Mouse (Mus musculus) stomach, postnatal 0 days (tissue): ENCODE measurements at regions not wholly inside any gene's neighbourhood (a gene's known extent, or its start where the extent isn't known, plus 50 kb on each side); places are given as distances from the start of the nearest gene placed in this dataset.
A peak's percentile ranks its signal among the peaks of the same experiment; 100 is the strongest.

Experiments used
- ATAC-seq: fragments of 200-750 bp; cut with Nextera tagmentation; 2 replicates; pipeline ENCODE4 v1.8.0; 2017; ENCODE audit not compliant: low FRiP score, low TSS enrichment
- DNase-seq: peaks from one replicate; pipeline ENCODE4 v3.0.0-alpha.2; 2016; ENCODE audit warnings: low spot score
- H3K27ac ChIP-seq: fragments of 300-500 bp; sonication (generic); replicated peaks from 2 replicates; pipeline ENCODE4 v1.5.1; 2014; ENCODE audit warnings: mild to moderate bottlenecking, control low read depth
- H3K27me3 ChIP-seq: fragments of 300-500 bp; sonication (generic); 2 replicates; pipeline ENCODE4 v1.6.1; 2014; ENCODE audit warnings: low read length; ENCODE audit not compliant: control insufficient read depth, insufficient read depth
- H3K36me3 ChIP-seq: fragments of 300-500 bp; sonication (generic); 2 replicates; pipeline ENCODE4 v1.6.1; 2014; ENCODE audit warnings: low read length, mixed read lengths; ENCODE audit not compliant: control insufficient read depth, insufficient read depth
- H3K4me1 ChIP-seq: fragments of 300-500 bp; sonication (generic); replicated peaks from 2 replicates; pipeline ENCODE4 v1.6.1; 2014; ENCODE audit warnings: antibody characterized with exemption; ENCODE audit not compliant: control insufficient read depth, insufficient read depth
- H3K4me2 ChIP-seq: fragments of 300-500 bp; sonication (generic); replicated peaks from 2 replicates; pipeline ENCODE4 v1.6.1; 2014; ENCODE audit warnings: low read depth, mild to moderate bottlenecking, control low read depth, moderate library complexity
- H3K4me3 ChIP-seq: fragments of 300-500 bp; sonication (generic); 2 replicates; pipeline ENCODE4 v1.5.1; 2014; ENCODE audit warnings: low read depth, low read length, control low read depth
- H3K9ac ChIP-seq: fragments of 300-500 bp; sonication (generic); 2 replicates; pipeline ENCODE4 v1.6.1; 2014; ENCODE audit warnings: mild to moderate bottlenecking, low read length, control low read depth, mixed read lengths
- H3K9me3 ChIP-seq: fragments of 300-500 bp; sonication (generic); 2 replicates; pipeline ENCODE4 v1.6.1; 2016; ENCODE audit warnings: low read length; ENCODE audit not compliant: control insufficient read depth
- CTCF ChIP-seq: IDR thresholded peaks from 2 replicates; pipeline ENCODE4 v1.5.1; 2016; ENCODE audit warnings: antibody characterized with exemption, low read depth, mild to moderate bottlenecking, moderate library complexity
- EP300 ChIP-seq: optimal IDR thresholded peaks from 2 replicates; pipeline ENCODE3; 2016; ENCODE audit warnings: antibody characterized with exemption
- WGBS: fragments of 180-500 bp; shearing (Covaris S2); extraction: QIAGEN DNeasy Blood & Tissue Kit; methylation state at CpG from one replicate; pipeline ENCODE4 v1.1.7; 2014; 5-methylcytosine and 5-hydroxymethylcytosine counted together

DNA sequence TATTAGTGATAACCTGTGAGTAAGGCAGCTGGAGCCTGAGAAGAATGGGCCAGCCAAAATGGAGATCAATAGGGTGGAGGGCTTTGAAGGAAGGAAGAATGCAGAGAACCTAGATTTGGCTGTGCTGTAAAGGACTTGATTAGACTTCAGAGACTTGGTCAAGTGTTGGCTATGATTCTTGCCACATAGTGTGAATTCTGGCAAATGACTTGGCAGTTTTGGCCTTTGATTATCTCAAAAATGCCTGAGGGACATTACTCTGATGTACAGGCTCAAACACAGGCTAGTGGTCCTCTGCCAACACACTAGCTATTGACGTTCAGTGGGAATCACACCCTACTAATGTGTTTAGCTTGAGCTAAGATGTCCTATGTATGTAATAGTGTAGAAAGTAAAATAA is 237.5 kb downstream of the Osr1 start:
- Histone ChIP-seq H3K4me2 (no peak overlapping the region), H3K27me3 (no peaks in the 10 kb centered on the region), H3K27ac (no peak overlapping the region), H3K36me3 (no peaks in the 10 kb centered on the region), H3K9ac (no peak overlapping the region), H3K9me3 (no peaks in the 10 kb centered on the region), H3K4me3 (no peak overlapping the region), H3K4me1 (no peaks in the 10 kb centered on the region)
- ATAC-seq (no peak), DNase-seq (no peak)
- TF ChIP-seq EP300 (no peak), CTCF (no peak)
- 39% methylated on average over 1 of the region's 1 CpGs for WGBS

DNA sequence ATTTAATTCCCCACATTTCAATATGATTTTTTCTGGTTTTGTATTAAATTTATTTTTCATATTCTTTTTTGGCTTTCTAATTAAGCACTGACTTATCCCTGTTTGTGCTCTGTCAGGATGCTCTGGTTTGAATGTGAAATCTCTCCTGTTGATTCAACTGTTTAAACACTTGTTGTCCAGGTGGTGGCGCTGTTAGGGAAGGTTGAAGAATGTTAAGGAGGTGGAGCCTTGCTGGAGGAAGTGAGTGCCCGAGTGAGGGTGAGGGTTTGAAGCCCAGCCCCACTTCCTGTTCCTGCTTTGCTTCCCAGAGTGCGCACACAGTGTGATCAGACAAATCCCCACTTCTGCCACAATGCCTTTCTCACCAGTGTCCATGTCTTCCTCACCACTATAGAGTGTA is 263.4 kb downstream of the Osr1 start:
- no peak for ATAC-seq
- TF ChIP-seq EP300 (no peak), CTCF (peak; percentile 38)
- Histone ChIP-seq H3K27me3 (no peaks in the 10 kb centered on the region), H3K27ac (no peak overlapping the region), H3K36me3 (no peaks in the 10 kb centered on the region), H3K4me3 (no peak overlapping the region), H3K4me2 (no peak overlapping the region), H3K9ac (no peak overlapping the region), H3K4me1 (no peaks in the 10 kb centered on the region), H3K9me3 (no peaks in the 10 kb centered on the region)
- WGBS: 56% methylated on average over 3 of the region's 3 CpGs
- DNase-seq: peak; percentile 20

DNA sequence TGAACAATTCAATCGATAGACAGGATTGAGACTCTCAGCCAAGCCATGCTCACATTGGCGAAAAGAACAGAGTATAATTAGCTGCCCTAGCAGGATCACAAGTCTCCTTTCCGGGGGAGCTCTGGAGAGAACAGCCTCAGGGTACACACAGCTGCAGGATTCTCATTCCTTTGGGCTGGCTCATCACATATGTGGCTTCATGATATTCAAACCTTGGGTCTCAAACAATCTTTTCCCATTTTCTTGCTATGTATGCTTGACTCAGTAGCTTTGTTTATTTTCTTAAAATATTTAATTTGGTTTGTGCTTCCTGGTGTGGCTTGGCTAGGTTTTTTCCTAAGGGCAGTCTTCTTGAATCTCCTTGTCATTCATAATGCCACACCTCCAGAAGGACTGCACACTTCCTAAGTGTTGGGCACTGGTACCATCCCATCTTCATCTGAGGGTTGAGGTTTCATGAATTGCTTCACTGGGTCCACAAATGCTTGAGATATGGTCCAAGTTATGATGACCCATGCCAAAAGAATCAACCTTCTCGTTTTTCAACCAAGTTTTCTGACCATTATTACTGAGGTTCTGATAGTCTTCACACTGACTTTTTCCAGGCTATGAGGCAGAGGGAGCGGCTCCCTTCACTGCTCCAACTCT is 269.4 kb downstream of the Osr1 start:
- no peak for DNase-seq
- WGBS: 62% methylated on average over 5 of the region's 5 CpGs
- H3K27ac ChIP-seq: no peak overlapping the region
- no peaks in the 10 kb centered on the region for H3K27me3 ChIP-seq
- ATAC-seq: no peak
- H3K9me3 ChIP-seq: no peaks in the 10 kb centered on the region
- H3K4me1 ChIP-seq: no peaks in the 10 kb centered on the region
- no peak overlapping the region for H3K9ac ChIP-seq
- H3K4me2 ChIP-seq: no peak overlapping the region
- no peaks in the 10 kb centered on the region for H3K36me3 ChIP-seq
- no peak for TF ChIP-seq EP300
- TF ChIP-seq CTCF: no peak
- no peak overlapping the region for H3K4me3 ChIP-seq

DNA sequence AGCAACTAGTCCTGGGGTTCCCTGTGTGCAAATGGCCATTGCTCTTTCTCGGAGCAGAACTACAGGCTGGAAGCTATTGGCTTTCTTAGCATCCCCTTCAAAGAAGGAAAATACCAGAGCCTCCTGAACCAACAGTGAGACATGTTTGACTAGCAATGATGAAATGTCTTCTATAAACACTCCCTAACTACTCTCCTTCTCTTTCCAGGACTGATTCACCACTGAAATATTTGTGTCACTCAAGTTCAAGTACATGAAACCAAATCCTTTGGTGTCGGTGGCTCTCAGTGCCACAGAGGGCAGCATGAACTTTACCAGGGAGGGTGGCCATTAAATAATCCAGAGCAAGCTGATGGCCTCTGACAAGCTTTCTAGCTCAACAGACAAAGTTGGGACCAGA is 270.0 kb downstream of the Osr1 start:
- H3K4me1 ChIP-seq: no peaks in the 10 kb centered on the region
- H3K4me2 ChIP-seq: no peak overlapping the region
- H3K36me3 ChIP-seq: no peaks in the 10 kb centered on the region
- no peak overlapping the region for H3K9ac ChIP-seq
- H3K4me3 ChIP-seq: no peak overlapping the region
- 28% methylated on average over 2 of the region's 2 CpGs for WGBS
- ATAC-seq (no peak), DNase-seq (no peak)
- TF ChIP-seq CTCF (no peak), EP300 (no peak)
- no peaks in the 10 kb centered on the region for H3K9me3 ChIP-seq
- H3K27ac ChIP-seq: no peak overlapping the region
- H3K27me3 ChIP-seq: no peaks in the 10 kb centered on the region

DNA sequence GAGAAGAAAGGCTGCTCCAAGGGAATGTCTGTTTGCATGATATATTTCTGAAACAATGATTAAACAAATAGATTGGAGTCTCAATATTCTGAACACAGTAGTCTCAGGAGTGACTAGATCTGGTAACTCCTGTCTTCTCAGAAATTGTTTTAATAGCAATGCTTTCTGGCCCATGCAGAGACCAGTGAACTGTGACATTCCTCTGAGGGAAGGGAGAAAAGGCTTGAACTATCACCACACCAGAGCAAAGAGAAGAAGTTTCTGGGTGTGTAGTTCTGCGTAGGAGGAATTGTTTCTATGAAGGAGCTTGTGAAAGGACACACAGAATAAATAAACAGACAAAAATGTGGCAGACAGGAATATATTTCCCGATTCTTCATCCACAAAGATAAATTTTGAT is 277.1 kb downstream of the Osr1 start:
- Histone ChIP-seq H3K4me3 (no peak overlapping the region), H3K27me3 (no peaks in the 10 kb centered on the region), H3K27ac (no peak overlapping the region), H3K4me2 (no peak overlapping the region), H3K9me3 (no peaks in the 10 kb centered on the region), H3K9ac (no peak overlapping the region), H3K36me3 (no peaks in the 10 kb centered on the region), H3K4me1 (no peaks in the 10 kb centered on the region)
- ATAC-seq (no peak), DNase-seq (no peak)
- TF ChIP-seq CTCF (no peak), EP300 (no peak)
- 33% methylated on average over 2 of the region's 2 CpGs for WGBS

DNA sequence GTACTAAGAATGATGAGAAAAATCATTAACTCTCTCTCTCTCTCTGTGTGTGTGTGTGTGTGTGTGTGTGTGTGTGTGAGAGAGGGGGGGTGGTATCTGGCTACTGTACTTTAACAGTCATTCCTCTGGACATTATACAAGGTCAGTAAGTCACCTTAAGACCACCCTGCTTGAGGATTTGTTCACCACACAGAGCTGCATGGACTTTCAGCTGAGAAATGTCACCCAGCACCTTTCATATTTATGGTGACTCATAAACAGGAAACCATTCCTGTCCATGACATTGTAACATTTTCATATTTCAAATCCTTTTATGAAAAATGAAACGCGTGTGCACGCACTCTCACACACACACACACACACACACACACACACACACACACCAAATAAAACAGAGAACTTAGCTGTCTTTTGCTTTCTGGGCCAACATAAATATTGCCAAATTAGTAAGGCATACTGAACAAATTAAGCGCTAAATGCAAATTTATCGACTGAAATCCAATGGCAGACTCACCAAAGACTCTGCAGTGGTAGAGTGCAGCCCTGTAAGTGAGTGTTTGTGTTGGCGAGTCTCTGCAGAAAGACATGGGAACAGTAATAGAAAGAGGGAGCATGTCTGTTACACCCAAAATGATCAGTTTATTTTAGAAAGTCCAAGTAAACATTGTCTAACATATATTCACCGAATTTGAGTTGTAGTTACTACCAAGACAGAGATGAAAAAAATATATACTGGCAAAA is 277.7 kb downstream of the Osr1 start:
- no peak overlapping the region for H3K27ac ChIP-seq
- WGBS: 55% methylated on average over 7 of the region's 7 CpGs
- H3K27me3 ChIP-seq: no peaks in the 10 kb centered on the region
- no peaks in the 10 kb centered on the region for H3K4me1 ChIP-seq
- no peaks in the 10 kb centered on the region for H3K36me3 ChIP-seq
- H3K4me2 ChIP-seq: no peak overlapping the region
- DNase-seq: no peak
- H3K4me3 ChIP-seq: no peak overlapping the region
- H3K9me3 ChIP-seq: no peaks in the 10 kb centered on the region
- no peak for ATAC-seq
- no peak overlapping the region for H3K9ac ChIP-seq
- TF ChIP-seq EP300: no peak
- TF ChIP-seq CTCF: no peak
